Mouse (Mus musculus): Measurements from ENCODE around the gene Pcdh8.

Pcdh8 gene

DNA sequence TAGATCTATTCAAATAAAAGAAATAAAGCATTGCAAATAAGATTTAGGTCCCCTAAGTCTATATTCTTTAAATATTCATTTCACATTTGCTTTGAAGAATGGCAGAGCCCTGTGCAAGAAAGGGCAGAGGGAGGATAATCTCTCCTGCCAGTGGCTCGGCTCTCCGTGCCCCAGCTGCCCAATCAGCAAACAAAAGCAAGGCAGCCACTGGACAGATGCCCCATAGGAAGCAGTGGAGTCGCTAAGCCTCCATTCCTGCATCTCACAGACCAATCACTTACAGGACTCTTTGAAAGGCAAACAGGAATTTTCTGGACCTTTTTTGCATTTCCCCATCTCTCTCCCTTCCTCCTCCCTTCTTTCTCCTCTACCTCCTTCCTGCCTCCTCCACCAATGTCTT is 17.0 kb downstream of the Pcdh8 start:
- DNase-seq (ENCODE audit: low read depth, low spot score) = no peak

DNA sequence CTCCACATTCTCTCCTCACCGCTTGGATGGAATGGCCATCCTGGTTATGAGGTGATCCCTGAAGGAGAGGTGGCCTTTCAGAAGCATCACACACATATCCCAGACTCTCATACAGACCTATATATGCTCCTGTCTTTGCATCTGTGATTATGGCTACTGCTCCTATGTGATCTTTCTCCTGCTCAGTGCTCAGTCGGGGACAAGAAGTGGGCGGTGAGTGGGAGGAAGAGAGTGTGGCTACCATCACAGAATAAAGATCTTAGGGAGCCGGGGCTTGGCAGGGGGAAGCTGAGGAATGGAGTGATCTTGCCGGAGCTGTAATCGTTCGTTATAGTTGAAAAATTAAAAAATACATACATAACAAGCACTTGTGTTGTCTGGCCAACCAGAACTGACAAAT is 17.4 kb downstream of the Pcdh8 start:
- DNase-seq (ENCODE audit: low read depth, low spot score) = no peak

DNA sequence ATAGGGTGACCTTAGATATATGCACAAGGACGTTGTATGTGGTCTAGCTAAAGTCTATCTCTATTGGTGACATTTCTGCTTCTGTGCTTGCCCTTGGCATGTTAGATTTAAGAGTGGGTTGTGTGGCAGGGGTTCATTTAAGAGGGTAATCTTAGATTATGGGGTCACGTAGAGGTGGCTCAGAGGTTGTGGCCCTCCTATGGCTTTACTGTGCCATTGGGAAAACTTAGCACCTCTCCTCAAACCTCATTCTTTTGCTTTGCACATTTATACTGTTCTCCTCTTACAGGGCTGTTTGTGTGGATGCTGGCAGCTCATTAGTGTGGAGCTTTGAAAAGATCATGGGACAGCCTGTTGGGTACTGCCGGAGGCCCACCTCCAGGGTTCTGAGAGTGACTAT is 30.6 kb downstream of the Pcdh8 start:
- DNase-seq (ENCODE audit: low read depth, low spot score) = no peak

GRCm38 (mm10) chr14:79738441-79738840 is 32.7 kb downstream of the Pcdh8 start:
- DNase-seq (ENCODE audit: low read depth, low spot score) = no peak

GRCm38 (mm10) chr14:79737642-79738379 is 33.3 kb downstream of the Pcdh8 start:
- no peak for DNase-seq (ENCODE audit: low read depth, low spot score)

DNA sequence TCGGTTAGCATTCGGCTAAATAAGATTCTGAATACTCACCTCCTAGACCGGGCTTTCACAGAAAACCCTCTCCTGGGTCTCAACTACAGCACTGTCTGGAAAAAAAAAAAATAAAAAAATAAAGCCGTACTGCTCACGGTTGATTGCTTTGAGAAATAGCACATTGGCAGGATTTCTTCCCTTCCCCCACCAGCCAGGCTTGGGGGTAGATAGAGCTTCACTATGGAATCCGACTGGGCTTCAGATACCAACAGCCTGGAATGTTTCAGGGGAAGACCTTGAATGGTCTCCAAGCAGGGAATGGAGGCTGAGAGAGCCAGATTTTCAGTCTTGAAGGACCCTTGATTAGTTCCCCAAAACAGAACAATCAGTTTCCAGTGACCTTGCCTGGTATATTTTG is 34.3 kb downstream of the Pcdh8 start:
- no peak for DNase-seq (ENCODE audit: low read depth, low spot score)

- DNase-seq (ENCODE audit: low read depth, low spot score) = no peak
Observed at GRCm38 (mm10) chr14:79733501-79733900, 37.6 kb downstream of the Pcdh8 start.

GRCm38 (mm10) chr14:79728811-79729210 is 42.3 kb downstream of the Pcdh8 start:
- no peak for DNase-seq (ENCODE audit: low read depth, low spot score)

GRCm38 (mm10) chr14:79724002-79724681 is 47.0 kb downstream of the Pcdh8 start:
- no peak for DNase-seq (ENCODE audit: low read depth, low spot score)

GRCm38 (mm10) chr14:79722228-79722627 is 48.9 kb downstream of the Pcdh8 start:
- DNase-seq (ENCODE audit: low read depth, low spot score) = no peak
